Mouse (Mus musculus) thymus, adult 2 months (tissue): ENCODE measurements at regions not wholly inside any gene's neighbourhood (a gene's known extent, or its start where the extent isn't known, plus 50 kb on each side); places are given as distances from the start of the nearest gene placed in this dataset.

ENCODE experiments used
- CTCF ChIP-seq: fragments of 200-500 bp; IDR thresholded peaks from 2 replicates; pipeline ENCODE4 v1.5.1; 2012; ENCODE audit warnings: mild to moderate bottlenecking, control low read depth, low read length, moderate library complexity, borderline replicate concordance; ENCODE audit not compliant: control insufficient read depth, poor library complexity, insufficient read depth; ENCODE audit errors: extremely low read depth
- POLR2A ChIP-seq: fragments of 200-500 bp; IDR thresholded peaks from 2 replicates; pipeline ENCODE4 v1.6.1; 2012; ENCODE audit warnings: mild to moderate bottlenecking, low read length, control low read depth, moderate library complexity; ENCODE audit not compliant: control insufficient read depth, poor library complexity, insufficient read depth; ENCODE audit errors: extremely low read depth

GRCm38 (mm10) chr2:159501039-159501438, 706.4 kb downstream of the Dhx35 start:
- TF ChIP-seq POLR2A (no peak), CTCF (no peak)
